Mouse (Mus musculus): ENCODE results near the gene Pabpc6. TPM values are rescaled to one million over a fixed set of nuclear protein-coding genes. Genes with fewer than 3 reads are reported as not detected.

Gene Pabpc6
- polyA plus RNA-seq, 1 experiment from 2014 or later, result not detected

- DNase-seq (ENCODE audit: low spot score) (no peak), ATAC-seq (replicated peaks; ENCODE audit: low FRiP score) (no peak)
- Histone ChIP-seq H3K9ac (ENCODE audit: low read length) (no peak overlapping the region), H3K4me2 (ENCODE audit: low read depth, low read length, severe bottlenecking) (no peak overlapping the region), H3K4me1 (replicated peaks; ENCODE audit: control insufficient read depth, insufficient read depth, low read length) (no peaks in the 10 kb centered on the region), H3K27ac (ENCODE audit: low read depth, low read length) (no peak overlapping the region), H3K4me3 (ENCODE audit: low read depth, low read length) (no peak overlapping the region), H3K27me3 (ENCODE audit: control insufficient read depth, insufficient read depth, low read length) (no peaks in the 10 kb centered on the region), H3K9me3 (ENCODE audit: control insufficient read depth, low read length) (no peaks in the 10 kb centered on the region), H3K36me3 (ENCODE audit: control insufficient read depth, insufficient read depth, low read length) (no peaks in the 10 kb centered on the region)
- 73% methylated on average over 6 of the region's 6 CpGs for WGBS
Observed at GRCm38 (mm10) chr17:9675175-9675789, 5.8 kb upstream of the Pabpc6 start.

- H3K9ac ChIP-seq (ENCODE audit: low read length), result no peak overlapping the region
- 94% methylated on average over 9 of the region's 9 CpGs for WGBS
- H3K27me3 ChIP-seq (ENCODE audit: control insufficient read depth, insufficient read depth, low read length), result no peaks in the 10 kb centered on the region
- H3K4me1 ChIP-seq (replicated peaks; ENCODE audit: control insufficient read depth, insufficient read depth, low read length), result no peaks in the 10 kb centered on the region
- ATAC-seq (replicated peaks; ENCODE audit: low FRiP score) (no peak), DNase-seq (ENCODE audit: low spot score) (no peak)
- H3K4me2 ChIP-seq (ENCODE audit: low read depth, low read length, severe bottlenecking), result no peak overlapping the region
- 0 out of 2 replicates have a peak, but pooled peaks cover 3% of the 10 kb centered on the region for H3K9me3 ChIP-seq (ENCODE audit: control insufficient read depth, low read length)
- no peak overlapping the region for H3K4me3 ChIP-seq (ENCODE audit: low read depth, low read length)
- no peak overlapping the region for H3K27ac ChIP-seq (ENCODE audit: low read depth, low read length)
- no peaks in the 10 kb centered on the region for H3K36me3 ChIP-seq (ENCODE audit: control insufficient read depth, insufficient read depth, low read length)
Observed at GRCm38 (mm10) chr17:9667955-9668354, 1.6 kb downstream of the Pabpc6 start.

DNA sequence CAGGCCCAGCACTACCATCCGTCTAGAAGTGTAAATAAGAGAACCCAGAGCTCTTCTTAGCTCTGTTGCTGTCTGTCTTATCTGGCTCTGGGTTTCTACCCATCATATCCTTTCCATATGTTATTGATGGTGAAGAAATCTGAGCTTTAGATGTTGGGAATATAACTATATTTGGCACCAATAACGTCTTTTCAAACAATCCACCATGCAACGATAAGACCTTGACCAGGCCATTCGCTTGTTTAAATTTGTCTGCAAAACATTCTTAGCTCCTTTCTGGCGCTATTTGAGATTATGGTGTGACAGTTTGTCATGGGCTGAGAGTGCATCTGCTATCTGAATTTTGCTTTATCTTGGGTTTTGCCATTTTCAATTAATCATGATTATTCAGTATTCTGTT lies 10.9 kb downstream of the Pabpc6 start:
- Histone ChIP-seq H3K27me3 (ENCODE audit: control insufficient read depth, insufficient read depth, low read length) (no peaks in the 10 kb centered on the region), H3K36me3 (ENCODE audit: control insufficient read depth, insufficient read depth, low read length) (no peaks in the 10 kb centered on the region), H3K4me2 (ENCODE audit: low read depth, low read length, severe bottlenecking) (no peak overlapping the region), H3K4me1 (replicated peaks; ENCODE audit: control insufficient read depth, insufficient read depth, low read length) (no peaks in the 10 kb centered on the region), H3K9me3 (ENCODE audit: control insufficient read depth, low read length) (no peaks in the 10 kb centered on the region), H3K27ac (ENCODE audit: low read depth, low read length) (no peak overlapping the region), H3K9ac (ENCODE audit: low read length) (no peak overlapping the region), H3K4me3 (ENCODE audit: low read depth, low read length) (no peak overlapping the region)
- no peak for DNase-seq (ENCODE audit: low spot score)
- WGBS, result 91% methylated on average over 5 of the region's 5 CpGs
- ATAC-seq (replicated peaks; ENCODE audit: low FRiP score), result no peak

DNA sequence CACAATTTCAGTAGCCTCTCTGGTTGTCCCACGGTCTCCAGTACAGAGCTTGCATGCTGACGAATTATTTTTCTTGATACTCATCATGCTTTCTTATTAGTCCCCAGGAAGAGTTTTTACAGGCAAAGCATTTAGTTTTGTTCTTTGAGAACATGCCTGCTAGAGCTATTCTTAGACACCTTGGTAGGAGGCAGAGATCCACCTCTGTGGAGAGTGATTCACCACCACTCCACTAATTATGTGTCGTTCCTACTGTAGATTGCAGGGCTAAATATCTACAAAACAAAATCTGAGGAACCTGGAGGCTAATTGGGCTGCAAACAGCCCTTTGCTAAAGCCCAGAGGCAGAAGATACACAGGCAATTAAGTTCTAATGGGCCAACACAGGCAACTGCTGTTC lies 15.4 kb downstream of the Pabpc6 start:
- 86% methylated on average over 3 of the region's 3 CpGs for WGBS
- no peak overlapping the region for H3K4me2 ChIP-seq (ENCODE audit: low read depth, low read length, severe bottlenecking)
- H3K4me1 ChIP-seq (replicated peaks; ENCODE audit: control insufficient read depth, insufficient read depth, low read length), result no peaks in the 10 kb centered on the region
- H3K9me3 ChIP-seq (ENCODE audit: control insufficient read depth, low read length), result no peaks in the 10 kb centered on the region
- no peaks in the 10 kb centered on the region for H3K27me3 ChIP-seq (ENCODE audit: control insufficient read depth, insufficient read depth, low read length)
- no peak overlapping the region for H3K4me3 ChIP-seq (ENCODE audit: low read depth, low read length)
- DNase-seq (ENCODE audit: low spot score) (no peak), ATAC-seq (replicated peaks; ENCODE audit: low FRiP score) (no peak)
- H3K36me3 ChIP-seq (ENCODE audit: control insufficient read depth, insufficient read depth, low read length), result no peaks in the 10 kb centered on the region
- H3K27ac ChIP-seq (ENCODE audit: low read depth, low read length), result no peak overlapping the region
- H3K9ac ChIP-seq (ENCODE audit: low read length), result no peak overlapping the region

DNA sequence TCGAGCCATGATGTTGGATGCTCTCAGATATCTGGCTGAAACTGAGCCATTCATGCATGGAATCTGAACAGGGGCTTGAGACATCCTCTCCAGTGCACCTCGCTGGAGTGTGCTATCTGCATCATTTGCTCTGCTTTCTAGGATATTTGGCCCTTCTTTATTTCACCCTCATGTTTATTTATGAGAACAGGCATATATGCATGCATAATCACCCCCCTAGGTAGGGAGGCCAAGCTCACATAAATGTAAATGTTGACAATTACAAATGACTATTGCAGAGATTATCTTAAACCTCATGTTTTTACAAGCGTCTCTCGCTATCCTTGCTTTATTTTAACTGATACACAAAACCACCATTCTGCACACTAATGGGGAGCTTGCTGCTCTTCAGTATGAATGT lies 21.9 kb downstream of the Pabpc6 start:
- Histone ChIP-seq H3K4me3 (ENCODE audit: low read depth, low read length) (no peak overlapping the region), H3K4me2 (ENCODE audit: low read depth, low read length, severe bottlenecking) (no peak overlapping the region), H3K36me3 (ENCODE audit: control insufficient read depth, insufficient read depth, low read length) (no peaks in the 10 kb centered on the region), H3K4me1 (replicated peaks; ENCODE audit: control insufficient read depth, insufficient read depth, low read length) (no peaks in the 10 kb centered on the region; the same call in 1 of the 2 replicates), H3K27me3 (ENCODE audit: control insufficient read depth, insufficient read depth, low read length) (no peaks in the 10 kb centered on the region), H3K9me3 (ENCODE audit: control insufficient read depth, low read length) (no peaks in the 10 kb centered on the region), H3K9ac (ENCODE audit: low read length) (no peak overlapping the region), H3K27ac (ENCODE audit: low read depth, low read length) (no peak overlapping the region)
- no peak for DNase-seq (ENCODE audit: low spot score)
- ATAC-seq (replicated peaks; ENCODE audit: low FRiP score), result no peak
- WGBS, result 79% methylated on average over 4 of the region's 4 CpGs

DNA sequence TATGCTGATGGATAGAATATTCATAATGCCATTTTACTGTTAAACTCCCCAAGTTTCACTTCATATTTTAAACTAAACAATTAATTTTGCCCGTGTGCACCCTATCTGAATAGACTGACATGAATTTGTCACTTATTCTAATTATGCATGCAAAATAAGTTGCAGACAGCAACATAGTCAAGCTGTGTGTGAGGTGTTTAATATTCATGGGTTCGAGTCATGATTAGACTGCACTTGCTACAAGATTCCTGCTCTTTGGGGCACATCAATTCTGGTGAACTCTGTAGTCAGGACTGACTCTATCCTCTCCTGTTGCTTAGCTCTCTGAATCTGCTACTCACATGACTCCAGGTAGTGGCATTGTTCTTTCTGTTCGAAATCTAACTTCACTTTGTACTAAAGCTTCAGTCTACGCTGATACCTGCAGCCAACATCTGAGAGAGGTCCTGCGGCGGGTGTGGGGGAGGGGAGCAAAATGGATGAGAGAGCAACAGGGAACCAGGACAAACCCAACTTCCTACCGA lies 25.8 kb downstream of the Pabpc6 start:
- H3K27ac ChIP-seq (ENCODE audit: low read depth, low read length), result no peak overlapping the region
- DNase-seq (ENCODE audit: low spot score), result no peak

DNA sequence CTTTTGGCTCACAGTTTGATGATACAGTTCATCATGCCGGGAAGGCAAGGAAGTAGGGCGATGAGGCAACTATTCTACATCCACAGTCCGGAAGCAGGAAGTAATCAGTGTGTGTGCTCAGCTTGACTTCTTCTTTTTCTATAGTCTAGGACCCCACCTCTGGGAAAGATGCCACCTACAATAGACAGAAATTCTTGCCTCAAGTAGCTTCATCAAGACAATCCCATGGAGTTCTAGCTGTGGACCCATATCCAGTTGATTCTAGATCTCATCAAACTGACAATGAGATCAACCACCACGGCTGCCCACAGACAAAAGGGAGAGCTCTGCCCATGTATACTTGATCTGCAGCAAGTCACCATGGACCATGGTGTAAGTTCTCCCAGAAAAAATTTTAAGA lies 32.5 kb downstream of the Pabpc6 start:
- 88% methylated on average over 4 of the region's 4 CpGs for WGBS
- ATAC-seq (replicated peaks; ENCODE audit: low FRiP score), result no peak
- Histone ChIP-seq H3K4me2 (ENCODE audit: low read depth, low read length, severe bottlenecking) (no peak overlapping the region), H3K27me3 (ENCODE audit: control insufficient read depth, insufficient read depth, low read length) (no peaks in the 10 kb centered on the region), H3K9ac (ENCODE audit: low read length) (no peak overlapping the region), H3K4me1 (replicated peaks; ENCODE audit: control insufficient read depth, insufficient read depth, low read length) (no peaks in the 10 kb centered on the region), H3K27ac (ENCODE audit: low read depth, low read length) (no peak overlapping the region), H3K36me3 (ENCODE audit: control insufficient read depth, insufficient read depth, low read length) (no peaks in the 10 kb centered on the region), H3K9me3 (ENCODE audit: control insufficient read depth, low read length) (no peaks in the 10 kb centered on the region), H3K4me3 (ENCODE audit: low read depth, low read length) (no peak overlapping the region)
- DNase-seq (ENCODE audit: low spot score), result no peak

More for the DNA sequence above, 25.8 kb downstream of the Pabpc6 start:
- 81% methylated on average over 7 of the region's 7 CpGs for WGBS
- Histone ChIP-seq H3K4me3 (ENCODE audit: low read depth, low read length) (no peak overlapping the region), H3K4me1 (replicated peaks; ENCODE audit: control insufficient read depth, insufficient read depth, low read length) (no peaks in the 10 kb centered on the region; the same call in 1 of the 2 replicates), H3K36me3 (ENCODE audit: control insufficient read depth, insufficient read depth, low read length) (no peaks in the 10 kb centered on the region), H3K4me2 (ENCODE audit: low read depth, low read length, severe bottlenecking) (no peak overlapping the region), H3K9me3 (ENCODE audit: control insufficient read depth, low read length) (no peaks in the 10 kb centered on the region), H3K9ac (ENCODE audit: low read length) (no peak overlapping the region), H3K27me3 (ENCODE audit: control insufficient read depth, insufficient read depth, low read length) (no peaks in the 10 kb centered on the region)
- ATAC-seq (replicated peaks; ENCODE audit: low FRiP score), result no peak

- no peak overlapping the region for H3K4me2 ChIP-seq (ENCODE audit: low read depth, low read length, severe bottlenecking)
- 83% methylated on average over 16 of the region's 16 CpGs for WGBS
- no peaks in the 10 kb centered on the region for H3K27me3 ChIP-seq (ENCODE audit: control insufficient read depth, insufficient read depth, low read length)
- ATAC-seq (replicated peaks; ENCODE audit: low FRiP score) (no peak), DNase-seq (ENCODE audit: low spot score) (no peak)
- H3K9ac ChIP-seq (ENCODE audit: low read length), result no peak overlapping the region
- H3K9me3 ChIP-seq (ENCODE audit: control insufficient read depth, low read length), result no peaks in the 10 kb centered on the region
- H3K4me3 ChIP-seq (ENCODE audit: low read depth, low read length), result no peak overlapping the region
- no peaks in the 10 kb centered on the region for H3K36me3 ChIP-seq (ENCODE audit: control insufficient read depth, insufficient read depth, low read length)
- H3K4me1 ChIP-seq (replicated peaks; ENCODE audit: control insufficient read depth, insufficient read depth, low read length), result no peaks in the 10 kb centered on the region
- H3K27ac ChIP-seq (ENCODE audit: low read depth, low read length), result no peak overlapping the region
Observed at GRCm38 (mm10) chr17:9632579-9633252, 36.8 kb downstream of the Pabpc6 start.

DNA sequence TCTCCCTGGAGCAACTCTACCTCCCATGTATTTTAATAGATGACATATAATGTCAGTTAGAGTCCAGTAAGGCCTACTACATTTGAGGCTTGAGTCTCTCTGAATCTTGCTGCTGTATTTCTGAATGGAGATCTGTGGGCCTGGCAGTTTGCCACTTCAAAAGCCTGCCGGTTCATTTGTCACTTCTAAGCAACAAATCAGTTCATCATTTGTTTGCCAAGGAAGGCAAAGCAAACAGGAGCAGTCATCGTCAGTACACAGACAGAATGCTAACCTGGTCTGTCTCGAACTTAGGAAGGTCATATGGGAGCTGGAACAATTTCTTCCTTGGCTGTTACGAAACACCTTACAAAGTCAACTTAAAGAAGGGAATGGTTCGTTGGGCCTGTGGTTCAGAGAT lies 37.4 kb downstream of the Pabpc6 start:
- no peak overlapping the region for H3K4me2 ChIP-seq (ENCODE audit: low read depth, low read length, severe bottlenecking)
- no peaks in the 10 kb centered on the region for H3K36me3 ChIP-seq (ENCODE audit: control insufficient read depth, insufficient read depth, low read length)
- no peaks in the 10 kb centered on the region for H3K9me3 ChIP-seq (ENCODE audit: control insufficient read depth, low read length)
- 78% methylated on average over 5 of the region's 5 CpGs for WGBS
- no peak overlapping the region for H3K9ac ChIP-seq (ENCODE audit: low read length)
- ATAC-seq (replicated peaks; ENCODE audit: low FRiP score), result no peak
- DNase-seq (ENCODE audit: low spot score), result no peak
- H3K4me1 ChIP-seq (replicated peaks; ENCODE audit: control insufficient read depth, insufficient read depth, low read length), result no peaks in the 10 kb centered on the region
- H3K27me3 ChIP-seq (ENCODE audit: control insufficient read depth, insufficient read depth, low read length), result no peaks in the 10 kb centered on the region
- H3K4me3 ChIP-seq (ENCODE audit: low read depth, low read length), result no peak overlapping the region
- no peak overlapping the region for H3K27ac ChIP-seq (ENCODE audit: low read depth, low read length)
